Mouse (Mus musculus): ENCODE measurements around the gene Tsnax.

Tsnax gene

GRCm38 (mm10) chr8:125043394-125043793, 30.6 kb downstream of the Tsnax start:
- no peak for DNase-seq (ENCODE audit: low read depth, low spot score)

GRCm38 (mm10) chr8:125043935-125044334, 31.1 kb downstream of the Tsnax start:
- no peak for DNase-seq (ENCODE audit: low read depth, low spot score)

- no peak for DNase-seq (ENCODE audit: low read depth, low spot score)
Measured at GRCm38 (mm10) chr8:125045760-125046159, 33.0 kb downstream of the Tsnax start.

GRCm38 (mm10) chr8:125049051-125049750, 36.4 kb downstream of the Tsnax start:
- DNase-seq (ENCODE audit: low read depth, low spot score) = no peak

DNA sequence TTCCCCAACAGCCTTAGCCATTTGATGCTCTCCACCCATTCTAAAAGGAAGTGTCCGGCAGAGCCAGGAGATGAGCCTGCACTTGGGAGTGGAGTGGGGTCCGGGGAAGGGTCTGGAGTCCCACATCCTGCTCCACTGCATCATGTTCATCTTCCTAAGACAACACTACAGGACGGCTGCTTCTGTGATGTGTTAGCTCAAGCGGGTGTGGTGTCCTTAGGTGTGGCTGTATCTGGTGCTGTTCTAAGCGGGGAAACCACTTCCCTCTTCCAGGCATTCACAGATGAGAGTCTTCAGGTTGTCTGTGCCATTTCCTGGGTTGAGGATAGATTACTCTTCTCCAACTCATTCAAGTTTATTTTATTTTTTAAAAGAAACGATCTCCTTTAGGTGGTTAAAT, 37.0 kb downstream of the Tsnax start:
- no peak for DNase-seq (ENCODE audit: low read depth, low spot score)

DNA sequence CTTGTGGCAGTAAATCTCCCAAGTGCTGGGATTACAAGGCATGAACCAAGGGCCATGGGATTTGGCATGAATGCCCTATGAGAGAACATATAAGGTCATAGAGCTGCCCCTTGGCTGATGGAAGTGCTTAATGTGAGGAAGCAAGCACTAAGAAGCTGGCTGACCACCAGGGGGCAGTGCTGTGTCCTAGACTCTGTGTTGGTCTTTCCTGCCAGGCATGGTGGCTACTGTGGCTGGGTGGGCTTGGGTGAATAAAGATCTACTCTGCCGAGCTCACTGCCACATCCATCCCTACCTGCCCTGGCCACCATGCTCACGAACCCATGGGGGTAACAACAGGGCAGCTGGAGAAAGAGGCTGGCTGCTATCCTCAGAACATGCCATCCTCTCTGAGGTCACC, 39.2 kb downstream of the Tsnax start:
- DNase-seq (ENCODE audit: low read depth, low spot score) = peak; percentile 85

- DNase-seq (ENCODE audit: low read depth, low spot score) = peak; percentile 9
Measured at GRCm38 (mm10) chr8:125053505-125054435, 41.0 kb downstream of the Tsnax start, which contains the start of gene Disc1. TSS of gene Disc1 (plus strand) at chr8:125054195.

GRCm38 (mm10) chr8:125054436-125054810, 41.6 kb downstream of the Tsnax start:
- DNase-seq (ENCODE audit: low read depth, low spot score) = peak; percentile 59

DNA sequence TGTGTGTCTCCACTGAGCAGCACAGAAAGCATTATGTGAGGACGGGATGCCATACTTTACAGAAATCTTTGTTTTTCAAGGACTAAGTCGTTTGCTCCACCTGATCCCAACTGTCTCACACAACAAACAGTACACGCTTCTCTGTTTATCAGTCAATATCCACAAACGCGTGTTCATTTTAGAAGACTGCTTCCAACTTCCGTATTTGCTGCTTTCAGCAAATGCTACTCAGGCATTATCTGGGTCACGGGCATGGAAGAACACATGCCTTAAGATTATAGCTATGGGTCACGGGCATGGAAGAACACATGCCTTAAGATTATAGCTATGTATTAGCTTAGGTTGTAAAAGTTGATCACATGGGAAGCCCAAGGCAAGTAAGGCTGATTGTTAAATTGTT, 48.1 kb downstream of the Tsnax start:
- DNase-seq (ENCODE audit: low read depth, low spot score) = no peak

- DNase-seq (ENCODE audit: low read depth, low spot score) = no peak
Measured at GRCm38 (mm10) chr8:125065596-125065995, 52.8 kb downstream of the Tsnax start.

DNA sequence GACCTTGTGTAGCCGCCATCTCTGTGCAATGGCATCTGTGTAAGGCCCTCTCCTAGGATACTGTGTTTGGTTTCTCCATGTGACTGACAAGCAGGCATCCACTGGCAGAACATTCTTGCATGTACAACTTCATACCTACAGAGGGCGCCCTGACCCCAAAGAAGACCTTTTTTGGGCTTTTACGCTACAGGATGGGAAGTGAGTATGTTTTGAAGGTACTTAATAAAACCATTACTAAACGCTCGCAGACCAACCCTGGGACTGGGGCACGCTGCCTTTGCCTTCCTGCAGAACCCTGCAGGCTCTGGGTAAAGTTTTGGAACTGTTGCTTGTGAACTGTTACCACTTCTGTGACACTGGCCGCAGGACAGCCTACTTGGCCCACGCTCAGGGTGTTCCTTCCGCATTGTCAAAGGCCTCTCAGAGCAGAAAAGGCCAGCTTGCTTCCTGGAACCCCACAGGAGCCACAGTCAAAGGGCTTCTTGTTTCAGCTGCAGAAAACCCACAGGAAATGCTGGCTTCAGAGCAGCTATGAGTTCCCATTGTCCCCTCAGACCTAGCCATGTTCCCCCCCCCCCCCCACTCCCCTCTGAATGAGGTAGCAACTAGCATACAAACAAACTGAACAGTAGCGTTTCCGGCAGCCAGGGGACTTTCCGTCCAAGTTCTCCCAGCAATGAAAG, 54.3 kb downstream of the Tsnax start:
- peak; percentile 89 for DNase-seq (ENCODE audit: low read depth, low spot score)

- DNase-seq (ENCODE audit: low read depth, low spot score) = no peak
Measured at GRCm38 (mm10) chr8:125067596-125067960, 54.8 kb downstream of the Tsnax start.

GRCm38 (mm10) chr8:125068146-125068905, 55.5 kb downstream of the Tsnax start:
- DNase-seq (ENCODE audit: low read depth, low spot score) = peak; percentile 44

DNA sequence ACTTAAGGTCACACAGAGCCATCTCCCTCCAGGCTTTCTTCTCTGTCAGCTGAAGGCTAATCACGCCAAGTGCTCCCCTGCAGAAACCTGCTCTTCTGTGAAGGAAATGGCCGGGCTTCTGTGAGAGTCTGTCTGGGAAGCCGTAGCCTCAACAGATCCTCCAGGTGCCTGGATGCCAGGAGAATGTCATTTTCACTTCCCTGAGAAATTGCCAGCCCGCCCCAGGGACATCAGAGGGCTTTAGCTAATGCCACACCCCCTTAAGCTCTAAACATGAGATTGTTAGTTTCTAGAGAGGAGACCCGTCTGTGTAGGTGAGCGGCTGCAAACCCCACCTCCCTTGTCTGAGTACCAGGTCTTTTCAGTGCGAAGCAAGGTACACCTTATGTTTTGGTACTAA, 56.5 kb downstream of the Tsnax start:
- no peak for DNase-seq (ENCODE audit: low read depth, low spot score)

- DNase-seq (ENCODE audit: low read depth, low spot score) = no peak
Measured at GRCm38 (mm10) chr8:125069733-125070132, 56.9 kb downstream of the Tsnax start.

- no peak for DNase-seq (ENCODE audit: low read depth, low spot score)
Measured at GRCm38 (mm10) chr8:125074141-125074540, 61.3 kb downstream of the Tsnax start.

GRCm38 (mm10) chr8:125074581-125074980, 61.8 kb downstream of the Tsnax start:
- DNase-seq (ENCODE audit: low read depth, low spot score) = no peak

GRCm38 (mm10) chr8:125075389-125075788, 62.6 kb downstream of the Tsnax start:
- no peak for DNase-seq (ENCODE audit: low read depth, low spot score)

DNA sequence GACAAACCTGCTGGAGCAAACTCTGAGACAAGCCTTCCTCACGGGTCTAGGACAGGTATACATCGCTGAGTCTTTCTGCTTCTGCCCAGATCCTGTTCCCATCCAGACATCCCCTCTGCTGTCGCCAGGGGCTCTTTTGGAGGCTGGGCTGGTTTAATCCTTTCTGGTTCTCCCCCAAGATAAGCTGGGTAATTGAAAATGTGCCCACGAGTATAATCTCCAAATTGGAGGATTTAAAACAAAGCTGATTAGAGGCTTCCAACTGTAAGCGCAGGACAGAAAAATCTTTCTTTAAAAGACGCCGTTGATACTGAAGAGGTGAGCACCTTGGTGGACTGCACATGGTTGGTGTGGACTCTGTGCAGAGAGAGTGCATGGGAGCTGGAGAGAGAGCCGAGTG, 64.5 kb downstream of the Tsnax start:
- no peak for DNase-seq (ENCODE audit: low read depth, low spot score)

DNA sequence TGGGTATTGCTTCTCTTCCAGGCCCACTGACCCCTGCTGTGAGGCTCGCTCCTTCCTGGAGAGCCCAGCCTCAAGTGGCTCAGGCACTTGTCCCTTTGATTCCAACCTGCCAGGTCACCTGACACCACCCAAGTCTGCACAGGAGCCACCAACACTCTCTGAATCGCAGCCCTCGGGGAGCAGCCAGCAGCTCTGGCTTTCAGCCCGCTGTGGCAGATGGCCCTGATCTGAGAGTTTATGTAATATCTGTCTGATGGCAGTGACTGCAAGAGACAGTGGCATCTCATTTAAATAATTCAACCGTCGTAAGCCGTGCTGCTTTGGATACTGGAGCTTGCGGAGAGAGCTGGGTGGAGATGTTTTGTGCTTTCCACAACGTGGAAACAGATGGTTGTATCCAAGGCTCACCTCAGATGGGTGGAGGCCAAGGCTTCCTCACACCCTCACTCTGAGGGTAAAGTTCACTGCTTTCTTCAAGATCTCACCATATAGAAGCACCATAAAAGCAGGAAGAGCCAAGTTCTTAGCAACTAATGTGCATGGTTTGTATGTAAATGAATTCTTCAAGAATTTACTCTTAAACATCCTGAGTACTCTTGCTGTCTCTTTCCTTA, 66.1 kb downstream of the Tsnax start:
- DNase-seq (ENCODE audit: low read depth, low spot score) = no peak
